Mouse (Mus musculus) adrenal gland, postnatal 0 days (tissue): ENCODE results near the gene 9530053A07Rik. TPM values are rescaled to one million over a fixed set of nuclear protein-coding genes. Genes with fewer than 3 reads are reported as not detected.

Experiments used
- polyA plus RNA-seq: library from polyadenylated mRNA; unstranded; fragments of >200 nt; fragmentation: Nextera tagmentation; extraction: Ambion mirVana; gene quantifications from 2 replicates; pipeline ENCODE4 v1.2.1, GENCODE M21; 2015

Gene 9530053A07Rik
- 0.02 TPM in 1 of 2 replicates, not detected in the other for polyA plus RNA-seq

GRCm38 (mm10) chr7:28129166-28129565 lies at the start of gene 9530053A07Rik:
Gene 9530053A07Rik, plus strand, starts transcription at chr7:28129466.

DNA sequence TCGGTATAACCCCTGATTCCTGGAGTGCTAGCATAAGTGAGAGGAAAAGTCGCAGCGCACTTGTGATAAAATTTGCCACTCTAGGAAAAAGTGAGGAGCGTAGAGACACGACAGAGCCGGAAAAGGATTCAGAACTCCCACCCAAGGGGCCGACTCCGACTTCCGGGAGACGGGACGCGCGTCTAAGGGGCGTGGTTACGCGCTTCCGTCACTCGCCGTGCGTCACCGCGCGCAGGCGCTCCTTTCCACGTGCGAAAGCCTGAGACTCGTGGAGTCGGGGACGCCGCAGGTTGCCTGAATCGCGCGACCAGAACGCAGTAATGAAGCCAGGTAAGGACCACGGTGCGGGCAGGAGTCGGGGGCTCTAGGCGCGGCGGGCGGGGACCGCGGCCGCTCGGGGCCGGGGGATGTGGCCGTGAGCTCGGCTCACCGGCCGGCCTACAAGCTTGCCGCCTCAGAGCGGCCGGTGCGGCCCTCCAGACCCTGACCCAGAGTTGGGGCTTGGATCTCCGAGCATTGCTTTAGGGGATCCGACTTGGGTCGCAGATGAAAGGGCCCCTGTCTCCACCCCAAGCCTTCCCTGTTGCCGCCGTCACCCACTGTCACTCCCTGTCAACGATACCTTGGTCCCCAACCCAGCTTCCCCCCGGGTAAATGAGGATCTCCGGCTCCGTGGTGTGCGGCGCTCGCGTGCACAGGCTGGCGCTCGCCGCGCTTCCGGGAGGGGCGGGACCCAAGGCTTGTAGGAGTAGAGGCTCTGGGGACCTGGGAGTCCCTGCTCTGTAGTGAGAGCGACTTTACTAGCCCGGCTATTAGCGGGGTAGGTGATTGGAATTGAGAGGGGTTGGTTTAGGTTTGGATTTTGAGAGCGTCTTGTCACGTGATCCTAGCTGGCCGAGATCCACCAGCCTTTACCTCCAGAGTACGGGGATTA lies 40.5 kb downstream of the 9530053A07Rik start, which contains the start of gene Fbl:
Gene Fbl, plus strand, starts transcription at position 222 of the 934 bp plus-strand sequence.

DNA sequence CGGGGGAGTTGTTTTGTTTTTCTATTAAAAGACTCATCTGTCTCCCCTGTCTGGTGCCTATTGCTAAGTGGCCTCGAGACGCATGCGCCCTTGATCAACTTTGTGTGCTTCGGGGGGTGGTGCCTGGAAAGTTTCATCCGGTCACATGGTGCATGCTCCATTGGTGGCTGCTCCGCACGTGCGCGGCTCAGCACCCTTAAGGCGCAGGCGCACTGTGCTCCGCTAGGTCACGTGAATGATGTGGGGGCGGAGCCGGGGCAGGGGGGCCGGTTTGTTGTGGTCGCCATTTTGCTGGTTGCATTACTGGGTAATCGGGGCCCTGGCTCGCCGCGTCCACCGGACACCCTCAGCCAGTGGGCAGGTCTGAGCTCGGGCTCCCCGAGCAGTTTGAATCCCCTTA lies 50.0 kb downstream of the 9530053A07Rik start, which contains the start of gene Dyrk1b:
Gene Dyrk1b, plus strand, starts transcription at position 242 of the 400 bp plus-strand sequence.

Other genes starting within 250 kb of the 9530053A07Rik start
- gene Zfp974, start 200.0 kb upstream of the 9530053A07Rik start, polyA plus RNA-seq = 8.7 and 9.0 TPM in 2 replicates
- gene Zfp780b, start 150.3 kb upstream of the 9530053A07Rik start, polyA plus RNA-seq = 10.1 and 10.6 TPM in 2 replicates
- gene Zfp850, start 115.4 kb upstream of the 9530053A07Rik start, polyA plus RNA-seq = 1.2 and 1.9 TPM in 2 replicates
- gene Psmc4, start 79.4 kb upstream of the 9530053A07Rik start, polyA plus RNA-seq = 147 and 202 TPM in 2 replicates
- gene Fcgbp, start 58.2 kb upstream of the 9530053A07Rik start, polyA plus RNA-seq = 0.19 and 1.4 TPM in 2 replicates
- gene Fbl, start 40.2 kb downstream of the 9530053A07Rik start, polyA plus RNA-seq = 48.1 and 65.3 TPM in 2 replicates
- gene Dyrk1b, start 50.0 kb downstream of the 9530053A07Rik start, polyA plus RNA-seq = 13.1 and 17.8 TPM in 2 replicates
- 20.3 and 22.3 TPM in 2 replicates for gene Eid2, start 138.4 kb downstream of the 9530053A07Rik start, polyA plus RNA-seq
- gene Eid2b, start 148.3 kb downstream of the 9530053A07Rik start, polyA plus RNA-seq = 15.7 and 23.4 TPM in 2 replicates
- 1.5 and 1.7 TPM in 2 replicates for gene Selenov, start 161.7 kb downstream of the 9530053A07Rik start, polyA plus RNA-seq
- gene Dll3, start 172.8 kb downstream of the 9530053A07Rik start, polyA plus RNA-seq = 1.5 and 2.0 TPM in 2 replicates
- gene Timm50, start 182.6 kb downstream of the 9530053A07Rik start, polyA plus RNA-seq = 84.5 and 101 TPM in 2 replicates
- gene Supt5, start 209.3 kb downstream of the 9530053A07Rik start, polyA plus RNA-seq = 40.1 and 64.1 TPM in 2 replicates
- gene Rps16, start 221.2 kb downstream of the 9530053A07Rik start, polyA plus RNA-seq = 936 and 1,000 TPM in 2 replicates
- gene Plekhg2, start 243.1 kb downstream of the 9530053A07Rik start, polyA plus RNA-seq = 14.1 and 19.6 TPM in 2 replicates